Mouse (Mus musculus) 416B (cell line): Measurements from ENCODE around the gene Olfr1311.
"Not testable (repeated sequence)": the region's sequence is repeated elsewhere in the genome, so short reads cannot be mapped to it uniquely, and the experiment has no call there.

Experiments used
- DNase-seq: peaks from one replicate; pipeline ENCODE4 v3.0.0; 2011; ENCODE audit warnings: low read depth

The Olfr1311 gene

DNA sequence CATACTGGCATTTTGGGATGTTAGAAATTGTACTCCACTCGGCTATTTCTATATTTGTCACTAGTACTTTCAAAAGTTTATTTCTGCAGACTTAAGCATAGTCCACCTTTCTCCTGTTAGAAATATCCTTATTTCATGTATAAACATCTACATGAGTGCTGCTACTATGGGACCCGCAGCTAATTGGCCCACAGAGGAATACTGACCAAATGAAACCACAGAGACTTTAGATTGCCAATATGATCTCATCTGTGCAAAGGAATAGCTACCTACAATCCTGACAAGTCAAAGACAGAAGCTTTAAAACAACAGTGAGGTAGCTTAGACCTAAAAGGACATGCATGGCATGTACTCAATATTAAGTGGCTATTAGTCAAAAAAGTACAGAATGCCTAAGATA lies at the start of gene Olfr1311:
TSS of gene Olfr1311 (minus strand) at position 101 of the 400 bp plus-strand sequence.
- DNase-seq = no peak

DNA sequence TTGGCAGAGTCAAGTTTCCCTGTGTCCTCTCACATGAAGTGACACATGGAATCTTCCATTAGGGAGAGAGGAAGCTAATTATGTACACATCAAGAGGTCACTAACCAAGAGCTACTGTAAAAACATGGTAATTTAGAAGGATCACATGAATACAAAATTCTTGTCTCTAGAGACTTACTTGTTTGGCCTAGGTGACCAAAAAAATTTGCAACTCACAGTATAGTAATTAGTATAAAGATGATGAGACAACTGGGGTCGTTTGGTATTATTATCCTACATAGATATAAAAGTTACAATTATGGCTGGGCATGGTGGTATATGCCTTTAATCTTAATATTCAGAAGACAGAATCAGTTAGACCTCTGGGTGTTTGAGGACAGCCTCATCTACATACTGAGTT lies 25.9 kb upstream of the Olfr1311 start, which contains the start of gene Olfr1312:
TSS of gene Olfr1312 (minus strand) at position 101 of the 400 bp plus-strand sequence.
- DNase-seq = no peak

DNA sequence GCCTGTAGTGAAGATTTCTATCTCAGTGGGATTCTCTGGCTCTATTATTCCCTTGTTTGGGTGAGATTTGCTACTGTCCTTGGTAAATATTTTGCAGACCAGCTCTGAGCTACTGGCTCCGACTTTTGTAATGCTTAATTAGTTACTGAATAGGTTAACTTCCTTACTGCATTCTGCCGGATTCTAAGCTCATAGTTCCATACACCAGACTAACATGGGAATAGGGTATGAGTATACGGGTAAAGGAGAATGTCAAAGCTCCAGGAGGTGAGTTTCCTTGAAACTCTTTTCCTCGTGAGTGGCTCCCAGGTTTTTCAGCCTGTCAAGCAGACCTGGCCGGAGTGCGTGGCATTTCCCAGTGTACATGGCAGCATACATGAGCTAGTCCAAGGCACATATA lies 2.8 kb upstream of the Olfr1311 start:
- not testable (repeated sequence) for DNase-seq

DNA sequence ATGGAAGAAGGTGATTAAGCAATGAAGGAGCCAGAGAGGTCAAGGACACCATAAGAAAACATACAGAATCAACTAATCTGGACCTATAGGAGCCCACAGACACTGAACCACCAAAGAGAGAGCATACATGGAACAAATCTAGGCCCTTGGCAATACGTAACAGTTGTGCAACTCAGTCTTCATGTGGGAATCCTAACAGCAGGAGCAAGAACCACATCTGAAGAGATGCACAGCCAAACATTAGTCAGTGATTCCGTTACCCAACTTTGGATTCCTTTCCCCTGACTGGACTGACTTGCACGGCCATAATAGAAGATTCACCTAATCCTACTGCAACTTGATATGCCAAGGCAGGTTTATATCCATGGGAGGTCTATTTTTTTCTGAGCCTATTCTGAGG lies 9.3 kb downstream of the Olfr1311 start:
- no peak for DNase-seq

DNA sequence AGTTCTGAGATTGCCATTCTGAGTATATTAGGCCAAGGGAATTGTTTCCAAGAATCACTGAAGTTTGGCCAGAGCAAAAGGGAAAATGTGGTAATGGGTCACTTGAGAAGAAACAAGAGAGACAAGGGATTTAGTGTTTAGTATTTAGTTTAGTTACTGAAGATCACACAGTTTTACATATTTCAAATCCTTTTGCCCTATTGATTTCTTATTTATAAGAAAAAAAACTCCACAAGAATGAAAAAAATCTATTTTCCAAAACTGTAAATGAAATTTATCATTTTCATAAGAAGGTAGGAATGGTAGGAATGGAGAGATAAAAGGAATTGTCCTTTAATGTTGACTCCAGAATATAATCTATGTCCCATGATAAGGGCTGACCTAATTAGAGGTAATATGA lies 11.6 kb downstream of the Olfr1311 start, which contains the start of gene Olfr1310:
TSS of gene Olfr1310 (minus strand) at position 101 of the 400 bp plus-strand sequence.
- DNase-seq = no peak

DNA sequence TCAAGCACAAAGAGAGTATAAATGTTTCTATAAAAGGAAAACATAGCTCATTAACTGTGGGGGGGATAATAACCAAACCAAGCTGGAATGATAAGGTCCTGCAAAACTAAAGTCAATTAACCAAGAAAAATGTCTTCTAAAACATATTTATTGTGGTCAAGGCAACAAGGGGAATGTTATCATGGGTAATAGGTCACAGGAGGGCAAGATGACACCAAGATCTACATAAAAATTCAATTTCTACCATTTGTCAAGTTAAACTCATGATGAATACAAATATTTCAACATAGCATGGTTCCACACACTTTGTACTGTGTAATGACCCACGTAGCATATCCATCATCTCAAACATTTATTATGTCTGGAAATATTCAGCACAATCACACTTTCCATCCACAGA lies 34.0 kb downstream of the Olfr1311 start, which contains the start of gene Olfr1309:
TSS of gene Olfr1309 (minus strand) at position 101 of the 400 bp plus-strand sequence.
- DNase-seq = no peak
